Mouse (Mus musculus) forebrain, embryonic 15.5 days (tissue): ENCODE data around the gene Sirt6. TPM values are rescaled to one million over a fixed set of nuclear protein-coding genes. Genes with fewer than 3 reads are reported as not detected.
A peak's percentile ranks its signal among the peaks of the same experiment; 100 is the strongest.
"Not testable (repeated sequence)": the region's sequence is repeated elsewhere in the genome, so short reads cannot be mapped to it uniquely, and the experiment has no call there.

Source experiments
- ATAC-seq: fragments of 200-750 bp; cut with Nextera tagmentation; replicated peaks from 2 replicates; pipeline ENCODE4 v1.8.0; 2017; ENCODE audit warnings: mild to moderate bottlenecking, moderate TSS enrichment, moderate library complexity
- H3K27ac ChIP-seq: fragments of 300-500 bp; sonication (generic); replicated peaks from 2 replicates; pipeline ENCODE4 v1.5.1; 2015; ENCODE audit warnings: mild to moderate bottlenecking, inconsistent platforms
- H3K27me3 ChIP-seq: fragments of 300-500 bp; sonication (generic); 2 replicates; pipeline ENCODE4 v1.6.1; 2015; ENCODE audit warnings: inconsistent platforms
- H3K36me3 ChIP-seq: fragments of 300-500 bp; sonication (generic); 2 replicates; pipeline ENCODE4 v1.6.1; 2015; ENCODE audit warnings: mild to moderate bottlenecking, inconsistent platforms
- H3K4me1 ChIP-seq: fragments of 300-500 bp; sonication (generic); 2 replicates; pipeline ENCODE4 v1.6.1; 2015; ENCODE audit warnings: inconsistent platforms
- H3K4me2 ChIP-seq: fragments of 300-500 bp; sonication (generic); replicated peaks from 2 replicates; pipeline ENCODE4 v1.6.1; 2015; ENCODE audit warnings: mild to moderate bottlenecking, inconsistent platforms
- H3K4me3 ChIP-seq: fragments of 300-500 bp; sonication (generic); 2 replicates; pipeline ENCODE4 v1.5.1; 2015; ENCODE audit warnings: mild to moderate bottlenecking, inconsistent platforms
- H3K9ac ChIP-seq: fragments of 300-500 bp; sonication (generic); replicated peaks from 2 replicates; pipeline ENCODE4 v1.6.1; 2015; ENCODE audit warnings: mild to moderate bottlenecking, inconsistent platforms
- H3K9me3 ChIP-seq: fragments of 300-500 bp; sonication (generic); 2 replicates; pipeline ENCODE4 v1.6.1; 2016; ENCODE audit warnings: inconsistent platforms
- WGBS: fragments of 180-500 bp; shearing (Covaris S2); methylation state at CpG from one replicate; pipeline ENCODE4 v1.1.7; 2015; ENCODE audit warnings: mixed read lengths; 5-methylcytosine and 5-hydroxymethylcytosine counted together
- polyA plus RNA-seq: library from polyadenylated mRNA; unstranded; fragments of >200 nt; fragmentation: Nextera tagmentation; extraction: Ambion mirVana; gene quantifications from 2 replicates; pipeline ENCODE4 v1.2.1, GENCODE M21; 2015

The Sirt6 gene
- polyA plus RNA-seq = 56.5 and 56.7 TPM in 2 replicates

- Histone ChIP-seq H3K9ac (peak within 1 kb of the TSS; percentile 65), H3K27me3 (no peaks in the 10 kb centered on the region; the same call in 1 of the 2 replicates), H3K4me1 (peaks cover 21% of the 10 kb centered on the region), H3K4me3 (peak within 1 kb of the TSS; percentile 63), H3K27ac (peak within 1 kb of the TSS; percentile 89), H3K4me2 (peak within 1 kb of the TSS; percentile 65), H3K9me3 (no peaks in the 10 kb centered on the region), H3K36me3 (peaks cover 24% of the 10 kb centered on the region)
- ATAC-seq = peak; percentile 93
- 5% methylated on average over 40 of the region's 40 CpGs for whole genome bisulfite sequencing
Observed at GRCm38 (mm10) chr10:81626994-81627835, at the start of gene Sirt6. Sirt6 (minus strand) TSS chr10:81627797.

- Histone ChIP-seq H3K27me3 (no peaks in the 10 kb centered on the region), H3K4me2 (no peak overlapping the region), H3K4me1 (no peaks in the 10 kb centered on the region), H3K9ac (no peak overlapping the region), H3K27ac (no peak overlapping the region), H3K36me3 (peaks cover 49% of the 10 kb centered on the region), H3K9me3 (peaks cover 43% of the 10 kb centered on the region), H3K4me3 (no peak overlapping the region)
- WGBS = 98% methylated on average over 2 of the region's 2 CpGs
- ATAC-seq = no peak
Observed at GRCm38 (mm10) chr10:81656174-81656573, 28.6 kb upstream of the Sirt6 start.

GRCm38 (mm10) chr10:81655178-81655577 lies 27.6 kb upstream of the Sirt6 start:
- Histone ChIP-seq H3K9ac (no peak overlapping the region), H3K36me3 (peaks cover 54% of the 10 kb centered on the region), H3K9me3 (peaks cover 40% of the 10 kb centered on the region), H3K4me3 (no peak overlapping the region), H3K27ac (no peak overlapping the region), H3K27me3 (no peaks in the 10 kb centered on the region), H3K4me2 (no peak overlapping the region), H3K4me1 (peaks cover 2% of the 10 kb centered on the region)
- WGBS = 98% methylated on average over 10 of the region's 10 CpGs
- no peak for ATAC-seq

- H3K9ac ChIP-seq = peak within 1 kb of the TSS; percentile 70
- peak within 1 kb of the TSS; percentile 86 for H3K27ac ChIP-seq
- H3K4me1 ChIP-seq, H3K27me3 ChIP-seq, H3K9me3 ChIP-seq: not testable (repeated sequence)
- H3K36me3 ChIP-seq = peaks cover 15% of the 10 kb centered on the region
- H3K4me3 ChIP-seq = peak within 1 kb of the TSS; percentile 53
- ATAC-seq = peak; percentile 97
- WGBS = 3% methylated on average over 32 of the region's 52 CpGs
- H3K4me2 ChIP-seq = peak within 1 kb of the TSS; percentile 55
Observed at GRCm38 (mm10) chr10:81648803-81649775, 21.5 kb upstream of the Sirt6 start, which contains the start of gene Gm10778. Gm10778 (plus strand) TSS chr10:81649059.

- H3K27ac ChIP-seq = no peak overlapping the region
- H3K9ac ChIP-seq = no peak overlapping the region
- no peaks in the 10 kb centered on the region for H3K27me3 ChIP-seq
- H3K9me3 ChIP-seq = no peaks in the 10 kb centered on the region
- peaks cover 26% of the 10 kb centered on the region for H3K4me1 ChIP-seq
- 0 out of 2 replicates have a peak, but pooled peaks cover 5% of the 10 kb centered on the region for H3K36me3 ChIP-seq
- no peak overlapping the region for H3K4me3 ChIP-seq
- no peak for ATAC-seq
- 78% methylated on average over 7 of the region's 7 CpGs for WGBS
- no peak overlapping the region for H3K4me2 ChIP-seq
Observed at GRCm38 (mm10) chr10:81646015-81646555, 18.5 kb upstream of the Sirt6 start.

GRCm38 (mm10) chr10:81645391-81645790 lies 17.8 kb upstream of the Sirt6 start:
- no peak overlapping the region for H3K27ac ChIP-seq
- H3K4me2 ChIP-seq = no peak overlapping the region
- H3K4me1 ChIP-seq = peaks cover 26% of the 10 kb centered on the region
- H3K27me3 ChIP-seq = no peaks in the 10 kb centered on the region
- H3K36me3 ChIP-seq = no peaks in the 10 kb centered on the region
- no peak overlapping the region for H3K9ac ChIP-seq
- no peaks in the 10 kb centered on the region for H3K9me3 ChIP-seq
- H3K4me3 ChIP-seq = no peak overlapping the region
- ATAC-seq = no peak
- WGBS = 86% methylated on average over 4 of the region's 4 CpGs

GRCm38 (mm10) chr10:81644716-81645115 lies 17.1 kb upstream of the Sirt6 start:
- H3K27ac ChIP-seq = no peak overlapping the region
- no peak overlapping the region for H3K4me2 ChIP-seq
- no peaks in the 10 kb centered on the region for H3K27me3 ChIP-seq
- peaks cover 21% of the 10 kb centered on the region for H3K4me1 ChIP-seq
- H3K36me3 ChIP-seq = no peaks in the 10 kb centered on the region
- ATAC-seq = no peak
- 91% methylated on average over 18 of the region's 18 CpGs for WGBS
- no peaks in the 10 kb centered on the region for H3K9me3 ChIP-seq
- H3K4me3 ChIP-seq = no peak overlapping the region
- no peak overlapping the region for H3K9ac ChIP-seq

GRCm38 (mm10) chr10:81644162-81644561 lies 16.6 kb upstream of the Sirt6 start:
- H3K9ac ChIP-seq = peak overlapping the region; percentile 78
- peak overlapping the region; percentile 92 for H3K27ac ChIP-seq
- H3K9me3 ChIP-seq = no peaks in the 10 kb centered on the region
- H3K36me3 ChIP-seq = no peaks in the 10 kb centered on the region
- peaks cover 21% of the 10 kb centered on the region for H3K4me1 ChIP-seq
- peak overlapping the region; percentile 54 for H3K4me3 ChIP-seq
- 62% methylated on average over 2 of the region's 2 CpGs for WGBS
- peak overlapping the region; percentile 72 for H3K4me2 ChIP-seq
- peak; percentile 34 for ATAC-seq
- H3K27me3 ChIP-seq = no peaks in the 10 kb centered on the region

- Histone ChIP-seq H3K9ac (peak overlapping the region; percentile 78), H3K4me1 (peaks cover 21% of the 10 kb centered on the region), H3K27ac (peak overlapping the region; percentile 92), H3K4me3 (peak overlapping the region; percentile 54), H3K27me3 (no peaks in the 10 kb centered on the region), H3K4me2 (peak overlapping the region; percentile 72), H3K9me3 (no peaks in the 10 kb centered on the region), H3K36me3 (no peaks in the 10 kb centered on the region)
- ATAC-seq = peak; percentile 88
- under 1% methylated on average over 75 of the region's 75 CpGs for WGBS
Observed at GRCm38 (mm10) chr10:81643449-81644055, 16.0 kb upstream of the Sirt6 start.

GRCm38 (mm10) chr10:81642648-81643448 lies 15.3 kb upstream of the Sirt6 start:
- H3K4me3 ChIP-seq = peak overlapping the region; percentile 54
- ATAC-seq = no peak; the same call in 1 of the 2 replicates
- 19% methylated on average over 24 of the region's 24 CpGs for WGBS
- H3K4me1 ChIP-seq = peaks cover 21% of the 10 kb centered on the region
- H3K36me3 ChIP-seq = no peaks in the 10 kb centered on the region
- peak overlapping the region; percentile 92 for H3K27ac ChIP-seq
- peak overlapping the region; percentile 72 for H3K4me2 ChIP-seq
- H3K9me3 ChIP-seq = no peaks in the 10 kb centered on the region
- no peaks in the 10 kb centered on the region for H3K27me3 ChIP-seq
- H3K9ac ChIP-seq = peak overlapping the region; percentile 78
